Mouse (Mus musculus): ENCODE measurements around the gene D430041D05Rik.

Gene D430041D05Rik

GRCm38 (mm10) chr2:104410963-104411545 is at the start of gene D430041D05Rik:
TSS of gene D430041D05Rik (minus strand) at chr2:104411013.
- DNase-seq: peak; percentile 29

- no peak for DNase-seq
Observed at GRCm38 (mm10) chr2:104460021-104460420, 49.2 kb upstream of the D430041D05Rik start.

GRCm38 (mm10) chr2:104458569-104459332 is 47.9 kb upstream of the D430041D05Rik start:
- peak; percentile 61 for DNase-seq

GRCm38 (mm10) chr2:104457106-104457505 is 46.3 kb upstream of the D430041D05Rik start:
- peak; percentile 65 for DNase-seq

- no peak for DNase-seq
Observed at GRCm38 (mm10) chr2:104450685-104451084, 39.9 kb upstream of the D430041D05Rik start.

- no peak for DNase-seq
Observed at GRCm38 (mm10) chr2:104449191-104449590, 38.4 kb upstream of the D430041D05Rik start.

- peak; percentile 88 for DNase-seq
Observed at GRCm38 (mm10) chr2:104448201-104448600, 37.4 kb upstream of the D430041D05Rik start.

GRCm38 (mm10) chr2:104446016-104446415 is 35.2 kb upstream of the D430041D05Rik start:
- peak; percentile 52 for DNase-seq

- peak; percentile 92 for DNase-seq
Observed at GRCm38 (mm10) chr2:104444776-104445175, 34.0 kb upstream of the D430041D05Rik start.

- DNase-seq: no peak
Observed at GRCm38 (mm10) chr2:104442341-104442740, 31.5 kb upstream of the D430041D05Rik start.

GRCm38 (mm10) chr2:104436226-104436625 is 25.4 kb upstream of the D430041D05Rik start:
- no peak for DNase-seq

GRCm38 (mm10) chr2:104431067-104431466 is 20.3 kb upstream of the D430041D05Rik start:
- DNase-seq: peak; percentile 76

GRCm38 (mm10) chr2:104430566-104430965 is 19.8 kb upstream of the D430041D05Rik start:
- peak; percentile 82 for DNase-seq

- DNase-seq: peak; percentile 73
Observed at GRCm38 (mm10) chr2:104426112-104426511, 15.3 kb upstream of the D430041D05Rik start.

- DNase-seq: no peak
Observed at GRCm38 (mm10) chr2:104422230-104422629, 11.4 kb upstream of the D430041D05Rik start.

- no peak for DNase-seq
Observed at GRCm38 (mm10) chr2:104420805-104421204, 10.0 kb upstream of the D430041D05Rik start.

- DNase-seq: no peak
Observed at GRCm38 (mm10) chr2:104419999-104420398, 9.2 kb upstream of the D430041D05Rik start.

- DNase-seq: no peak
Observed at GRCm38 (mm10) chr2:104419411-104419810, 8.6 kb upstream of the D430041D05Rik start.

GRCm38 (mm10) chr2:104413011-104413410 is 2.2 kb upstream of the D430041D05Rik start:
- DNase-seq: peak; percentile 71

- peak; percentile 62 for DNase-seq
Observed at GRCm38 (mm10) chr2:104412496-104412895, 1.7 kb upstream of the D430041D05Rik start.

- peak; percentile 49 for DNase-seq
Observed at GRCm38 (mm10) chr2:104411806-104412205, 993 bp upstream of the D430041D05Rik start.

GRCm38 (mm10) chr2:104409851-104410821 is 677 bp downstream of the D430041D05Rik start:
- DNase-seq: peak; percentile 83

- peak; percentile 78 for DNase-seq
Observed at GRCm38 (mm10) chr2:104408351-104408750, 2.5 kb downstream of the D430041D05Rik start.
